Mouse (Mus musculus) intestine, embryonic 14.5 days (tissue): ENCODE measurements around the gene Pspc1. TPM values are rescaled to one million over a fixed set of nuclear protein-coding genes. Genes with fewer than 3 reads are reported as not detected.

Experiments used
- ATAC-seq: fragments of 200-750 bp; cut with Nextera tagmentation; replicated peaks from 2 replicates; pipeline ENCODE4 v1.8.0; 2017; ENCODE audit warnings: low read depth, moderate number of reproducible peaks, moderate TSS enrichment, moderate library complexity; ENCODE audit not compliant: low FRiP score, low TSS enrichment
- DNase-seq: peaks from one replicate; pipeline ENCODE4 v3.0.0-alpha.2; 2018; ENCODE audit warnings: low spot score
- H3K27ac ChIP-seq: fragments of 300-500 bp; sonication (generic); 2 replicates; pipeline ENCODE4 v1.5.1; 2014; ENCODE audit warnings: low read depth, mild to moderate bottlenecking, control low read depth
- H3K27me3 ChIP-seq: fragments of 300-500 bp; sonication (generic); replicated peaks from 2 replicates; pipeline ENCODE4 v1.6.1; 2014; ENCODE audit warnings: low read length, control low read depth; ENCODE audit not compliant: control insufficient read depth, insufficient read depth
- H3K36me3 ChIP-seq: fragments of 300-500 bp; sonication (generic); 2 replicates; pipeline ENCODE4 v1.6.1; 2014; ENCODE audit warnings: low read length, control low read depth; ENCODE audit not compliant: control insufficient read depth, insufficient read depth
- H3K4me1 ChIP-seq: fragments of 300-500 bp; sonication (generic); replicated peaks from 2 replicates; pipeline ENCODE4 v1.6.1; 2014; ENCODE audit warnings: low read length, control low read depth, mixed read lengths; ENCODE audit not compliant: control insufficient read depth, insufficient read depth
- H3K4me2 ChIP-seq: fragments of 300-500 bp; sonication (generic); 2 replicates; pipeline ENCODE4 v1.6.1; 2014; ENCODE audit warnings: low read length
- H3K4me3 ChIP-seq: fragments of 300-500 bp; sonication (generic); 2 replicates; pipeline ENCODE4 v1.5.1; 2014; ENCODE audit warnings: low read depth, low read length, control low read depth, mixed read lengths
- H3K9ac ChIP-seq: fragments of 300-500 bp; sonication (generic); 2 replicates; pipeline ENCODE4 v1.6.1; 2014; ENCODE audit warnings: mild to moderate bottlenecking, low read length
- H3K9me3 ChIP-seq: fragments of 300-500 bp; sonication (generic); 2 replicates; pipeline ENCODE4 v1.6.1; 2016; ENCODE audit warnings: low read length, control low read depth; ENCODE audit not compliant: control insufficient read depth
- WGBS: fragments of 180-500 bp; shearing (Covaris S2); extraction: QIAGEN DNeasy Blood & Tissue Kit; methylation state at CpG from one replicate; pipeline ENCODE4 v1.1.7; 2014; 5-methylcytosine and 5-hydroxymethylcytosine counted together
- polyA plus RNA-seq: library from polyadenylated mRNA; unstranded; fragments of >200 nt; fragmentation: Nextera tagmentation; extraction: Ambion mirVana; gene quantifications from 2 replicates; pipeline ENCODE4 v1.2.1, GENCODE M21; 2014

Pspc1 gene
- polyA plus RNA-seq, 1 experiment from 2014 or later: 31.1 TPM

GRCm38 (mm10) chr14:56751282-56751681 is 26.8 kb downstream of the Pspc1 start:
- ATAC-seq: no peak
- WGBS: 93% methylated on average over 4 of the region's 4 CpGs

GRCm38 (mm10) chr14:56740175-56740574 is 37.9 kb downstream of the Pspc1 start:
- H3K4me1 ChIP-seq: no peaks in the 10 kb centered on the region
- ATAC-seq: no peak
- 94% methylated on average over 1 of the region's 1 CpGs for WGBS
- no peak for DNase-seq
- no peak overlapping the region for H3K9ac ChIP-seq
- peaks cover 28% of the 10 kb centered on the region; the same call in 1 of the 2 replicates for H3K36me3 ChIP-seq
- no peaks in the 10 kb centered on the region for H3K9me3 ChIP-seq
- H3K27me3 ChIP-seq: no peaks in the 10 kb centered on the region
- H3K4me2 ChIP-seq: no peak overlapping the region
- no peak overlapping the region for H3K27ac ChIP-seq
- no peak overlapping the region for H3K4me3 ChIP-seq

More at GRCm38 (mm10) chr14:56751282-56751681, 26.8 kb downstream of the Pspc1 start:
- H3K27me3 ChIP-seq: no peaks in the 10 kb centered on the region
- no peak overlapping the region for H3K27ac ChIP-seq
- no peak overlapping the region for H3K9ac ChIP-seq
- peaks cover 56% of the 10 kb centered on the region for H3K36me3 ChIP-seq
- H3K4me3 ChIP-seq: no peak overlapping the region
- DNase-seq: no peak
- no peaks in the 10 kb centered on the region for H3K9me3 ChIP-seq
- H3K4me1 ChIP-seq: no peaks in the 10 kb centered on the region
- no peak overlapping the region for H3K4me2 ChIP-seq

GRCm38 (mm10) chr14:56726493-56726892 is 51.6 kb downstream of the Pspc1 start:
- ATAC-seq: no peak
- no peaks in the 10 kb centered on the region for H3K9me3 ChIP-seq
- WGBS: 89% methylated on average over 1 of the region's 1 CpGs

GRCm38 (mm10) chr14:56705687-56706086 is 72.4 kb downstream of the Pspc1 start:
- H3K4me2 ChIP-seq: no peak overlapping the region
- H3K36me3 ChIP-seq: peaks cover under 1% of the 10 kb centered on the region
- WGBS: 57% methylated on average over 4 of the region's 4 CpGs
- ATAC-seq (no peak), DNase-seq (no peak)
- no peaks in the 10 kb centered on the region for H3K9me3 ChIP-seq
- no peak overlapping the region for H3K27ac ChIP-seq
- H3K4me3 ChIP-seq: no peak overlapping the region
- H3K4me1 ChIP-seq: peaks cover 3% of the 10 kb centered on the region; the same call in 1 of the 2 replicates
- no peaks in the 10 kb centered on the region for H3K27me3 ChIP-seq
- no peak overlapping the region for H3K9ac ChIP-seq

More at GRCm38 (mm10) chr14:56726493-56726892, 51.6 kb downstream of the Pspc1 start:
- Histone ChIP-seq H3K4me2 (no peak overlapping the region), H3K27ac (no peak overlapping the region), H3K27me3 (no peaks in the 10 kb centered on the region), H3K4me3 (no peak overlapping the region), H3K9ac (no peak overlapping the region), H3K36me3 (peaks cover 15% of the 10 kb centered on the region), H3K4me1 (no peaks in the 10 kb centered on the region)
- DNase-seq: no peak

GRCm38 (mm10) chr14:56702644-56703043 is 75.5 kb downstream of the Pspc1 start:
- no peak for ATAC-seq
- Histone ChIP-seq H3K9me3 (no peaks in the 10 kb centered on the region), H3K4me3 (no peak overlapping the region), H3K9ac (no peak overlapping the region), H3K4me1 (peaks cover 3% of the 10 kb centered on the region; the same call in 1 of the 2 replicates), H3K4me2 (no peak overlapping the region), H3K27ac (no peak overlapping the region), H3K27me3 (no peaks in the 10 kb centered on the region), H3K36me3 (peaks cover 31% of the 10 kb centered on the region)
- 87% methylated on average over 4 of the region's 4 CpGs for WGBS
- DNase-seq: no peak

- no peaks in the 10 kb centered on the region for H3K4me1 ChIP-seq
- H3K9ac ChIP-seq: no peak overlapping the region
- no peak overlapping the region for H3K4me3 ChIP-seq
- no peak overlapping the region for H3K4me2 ChIP-seq
- WGBS: 88% methylated on average over 5 of the region's 5 CpGs
- peaks cover 75% of the 10 kb centered on the region for H3K36me3 ChIP-seq
- no peaks in the 10 kb centered on the region for H3K27me3 ChIP-seq
- ATAC-seq (no peak), DNase-seq (no peak)
- H3K27ac ChIP-seq: no peak overlapping the region
- H3K9me3 ChIP-seq: no peaks in the 10 kb centered on the region
Measured at GRCm38 (mm10) chr14:56697836-56698235, 80.3 kb downstream of the Pspc1 start.

GRCm38 (mm10) chr14:56695495-56695894 is 82.6 kb downstream of the Pspc1 start:
- Histone ChIP-seq H3K27me3 (no peaks in the 10 kb centered on the region), H3K9me3 (no peaks in the 10 kb centered on the region), H3K27ac (no peak overlapping the region), H3K4me3 (no peak overlapping the region), H3K4me2 (no peak overlapping the region), H3K9ac (no peak overlapping the region), H3K36me3 (peaks cover 96% of the 10 kb centered on the region), H3K4me1 (no peaks in the 10 kb centered on the region)
- no peak for ATAC-seq
- DNase-seq: no peak
- WGBS: 76% methylated on average over 3 of the region's 3 CpGs

GRCm38 (mm10) chr14:56689766-56690165 is 88.3 kb downstream of the Pspc1 start:
- no peaks in the 10 kb centered on the region for H3K9me3 ChIP-seq
- no peaks in the 10 kb centered on the region for H3K4me1 ChIP-seq
- H3K4me2 ChIP-seq: no peak overlapping the region
- DNase-seq: no peak
- ATAC-seq: no peak
- H3K27ac ChIP-seq: no peak overlapping the region
- no peak overlapping the region for H3K4me3 ChIP-seq
- H3K9ac ChIP-seq: no peak overlapping the region
- 71% methylated on average over 1 of the region's 1 CpGs for WGBS
- H3K36me3 ChIP-seq: peaks cover 94% of the 10 kb centered on the region
- no peaks in the 10 kb centered on the region for H3K27me3 ChIP-seq

- Histone ChIP-seq H3K9me3 (no peaks in the 10 kb centered on the region), H3K27ac (no peak overlapping the region), H3K4me2 (no peak overlapping the region), H3K4me3 (no peak overlapping the region), H3K27me3 (no peaks in the 10 kb centered on the region), H3K9ac (no peak overlapping the region), H3K4me1 (no peaks in the 10 kb centered on the region), H3K36me3 (peaks cover 94% of the 10 kb centered on the region)
- 94% methylated on average over 1 of the region's 1 CpGs for WGBS
- DNase-seq: no peak
- ATAC-seq: no peak
Measured at GRCm38 (mm10) chr14:56689116-56689515, 89.0 kb downstream of the Pspc1 start.
